Mouse (Mus musculus) stomach, postnatal 0 days (tissue): Measurements from ENCODE around the gene Dctn1.

ENCODE experiments used
- CTCF ChIP-seq: IDR thresholded peaks from 2 replicates; pipeline ENCODE4 v1.5.1; 2016; ENCODE audit warnings: antibody characterized with exemption, low read depth, mild to moderate bottlenecking, moderate library complexity
- EP300 ChIP-seq: optimal IDR thresholded peaks from 2 replicates; pipeline ENCODE3; 2016; ENCODE audit warnings: antibody characterized with exemption

- TF ChIP-seq CTCF (no peak), EP300 (no peak)
Observed at GRCm38 (mm10) chr6:83134951-83135513, 30.7 kb upstream of the Dctn1 start, which contains the start of gene Rtkn.
